Mouse (Mus musculus) left cerebral cortex, adult 2 months (tissue): Measurements from ENCODE around the gene Exoc3l4. TPM values are rescaled to one million over a fixed set of nuclear protein-coding genes. Genes with fewer than 3 reads are reported as not detected.

ENCODE experiments used
- DNase-seq, 2 experiments: peaks; one replicate each; pipeline ENCODE4 v3.0.0; 2021 to 2022; ENCODE audit warnings: low spot score in 2 of 2, mixed read lengths in 1 of 2; ENCODE audit errors: extremely low spot score in 1 of 2
- H3K27ac ChIP-seq: fragments of 200-600 bp; 2 replicates; pipeline ENCODE4 v1.8.1; 2022
- H3K4me3 ChIP-seq: fragments of 200-600 bp; 2 replicates; pipeline ENCODE4 v1.8.1; 2022
- CTCF ChIP-seq: fragments of 200-600 bp; IDR thresholded peaks from 2 replicates; pipeline ENCODE4 v1.8.1; 2022; ENCODE audit warnings: antibody characterized with exemption, mild to moderate bottlenecking, moderate library complexity
- intact Hi-C: fragments of 180-260 bp; cut with DNase I; formaldehyde crosslinking; loops from one replicate; pipeline ENCODE4 v1.15.1; 2025
- total RNA-seq, 2 experiments: library from RNA; stranded (reverse); gene quantifications; 2 replicates each; pipeline ENCODE4 v1.2.3; 2021

Exoc3l4 gene
- total RNA-seq, 2 experiments from 2014 or later: 0.54 to 0.96 TPM

GRCm38 (mm10) chr12:111430049-111430867 lies 13.4 kb downstream of the Exoc3l4 start:
- DNase-seq: no peak
- Histone ChIP-seq H3K4me3 (no peak overlapping the region; the same call in 1 of the 2 replicates), H3K27ac (peak overlapping the region; percentile 3)
- intact Hi-C loops: no loop called here
- no peak for TF ChIP-seq CTCF

- no peak overlapping the region for H3K4me3 ChIP-seq
- peak overlapping the region; percentile 3 for H3K27ac ChIP-seq
- no peak for TF ChIP-seq CTCF
- intact Hi-C loops: no loop called here
- no peak for DNase-seq
Measured at GRCm38 (mm10) chr12:111430868-111431817, 14.3 kb downstream of the Exoc3l4 start.

GRCm38 (mm10) chr12:111432097-111432496 lies 15.3 kb downstream of the Exoc3l4 start:
- H3K27ac ChIP-seq: no peak overlapping the region
- no peak overlapping the region for H3K4me3 ChIP-seq
- intact Hi-C loops: no loop called here
- TF ChIP-seq CTCF: no peak
- DNase-seq: no peak

- DNase-seq: no peak
- Histone ChIP-seq H3K27ac (no peak overlapping the region), H3K4me3 (no peak overlapping the region)
- no peak for TF ChIP-seq CTCF
- intact Hi-C loops: no loop called here
Measured at GRCm38 (mm10) chr12:111432751-111433331, 16.0 kb downstream of the Exoc3l4 start.

GRCm38 (mm10) chr12:111434164-111434744 lies 17.4 kb downstream of the Exoc3l4 start:
- DNase-seq: no peak
- H3K27ac ChIP-seq: no peak overlapping the region
- intact Hi-C loops: no loop called here
- H3K4me3 ChIP-seq: no peak overlapping the region
- TF ChIP-seq CTCF: no peak

- Histone ChIP-seq H3K27ac (no peak overlapping the region), H3K4me3 (no peak overlapping the region)
- intact Hi-C loops: no loop called here
- DNase-seq: no peak
- TF ChIP-seq CTCF: no peak
Measured at GRCm38 (mm10) chr12:111434745-111435327, 18.0 kb downstream of the Exoc3l4 start.

- intact Hi-C loops: no loop called here
- Histone ChIP-seq H3K27ac (peak overlapping the region; percentile 50; the same call in 1 of the 2 replicates), H3K4me3 (no peak overlapping the region)
- no peak for TF ChIP-seq CTCF
- no peak for DNase-seq
Measured at GRCm38 (mm10) chr12:111436170-111436569, 19.4 kb downstream of the Exoc3l4 start.

GRCm38 (mm10) chr12:111436640-111437039 lies 19.8 kb downstream of the Exoc3l4 start:
- intact Hi-C loops: no loop called here
- DNase-seq: peak in 1 of 2 experiments; percentile 33
- no peak for TF ChIP-seq CTCF
- peak overlapping the region; percentile 50; the same call in 1 of the 2 replicates for H3K27ac ChIP-seq
- no peak overlapping the region for H3K4me3 ChIP-seq

- TF ChIP-seq CTCF: no peak
- H3K27ac ChIP-seq: no peak overlapping the region
- H3K4me3 ChIP-seq: no peak overlapping the region
- intact Hi-C loops: no loop called here
- no peak for DNase-seq
Measured at GRCm38 (mm10) chr12:111437222-111437900, 20.5 kb downstream of the Exoc3l4 start.

GRCm38 (mm10) chr12:111438850-111439249 lies 22.0 kb downstream of the Exoc3l4 start:
- DNase-seq: no peak
- TF ChIP-seq CTCF: no peak
- Histone ChIP-seq H3K4me3 (no peak overlapping the region), H3K27ac (no peak overlapping the region)
- intact Hi-C loops: no loop called here
